Mouse (Mus musculus): ENCODE data around the gene Scn4b. TPM values are rescaled to one million over a fixed set of nuclear protein-coding genes. Genes with fewer than 3 reads are reported as not detected.

Scn4b gene
- polyA plus RNA-seq, 1 experiment, result not detected

DNA sequence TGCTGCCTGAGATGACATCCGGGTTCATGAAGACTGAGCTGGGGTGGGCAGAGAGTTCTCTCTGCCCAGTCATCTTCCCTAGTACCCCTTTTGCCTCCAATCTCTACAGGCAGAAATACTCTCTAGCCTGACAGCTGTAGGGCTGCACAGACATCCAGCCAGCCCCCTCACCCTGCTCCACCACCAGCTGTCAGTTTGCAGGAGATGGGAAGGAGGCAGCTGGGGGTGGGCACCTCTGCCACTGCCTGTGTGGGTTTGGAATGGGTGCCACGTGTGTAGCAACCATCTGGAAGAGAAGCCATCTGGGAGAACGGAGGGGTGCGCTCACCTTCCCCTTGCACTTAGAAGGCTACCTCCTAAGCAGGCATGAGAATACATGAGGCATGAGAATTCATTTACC, 47.1 kb downstream of the Scn4b start:
- no peaks in the 10 kb centered on the region for H3K4me1 ChIP-seq (ENCODE audit: control insufficient read depth, insufficient read depth, low read length)
- no peak overlapping the region for H3K4me3 ChIP-seq (ENCODE audit: insufficient read depth, low read length)
- TF ChIP-seq POLR2A (IDR thresholded peaks at IDR 0.05; ENCODE audit: low read depth, low read length) (no peak), CTCF (IDR thresholded peaks at IDR 0.05; ENCODE audit: borderline replicate concordance, insufficient read depth, low read length) (no peak)
- no peak overlapping the region for H3K27ac ChIP-seq (ENCODE audit: insufficient read depth, low read length)

DNA sequence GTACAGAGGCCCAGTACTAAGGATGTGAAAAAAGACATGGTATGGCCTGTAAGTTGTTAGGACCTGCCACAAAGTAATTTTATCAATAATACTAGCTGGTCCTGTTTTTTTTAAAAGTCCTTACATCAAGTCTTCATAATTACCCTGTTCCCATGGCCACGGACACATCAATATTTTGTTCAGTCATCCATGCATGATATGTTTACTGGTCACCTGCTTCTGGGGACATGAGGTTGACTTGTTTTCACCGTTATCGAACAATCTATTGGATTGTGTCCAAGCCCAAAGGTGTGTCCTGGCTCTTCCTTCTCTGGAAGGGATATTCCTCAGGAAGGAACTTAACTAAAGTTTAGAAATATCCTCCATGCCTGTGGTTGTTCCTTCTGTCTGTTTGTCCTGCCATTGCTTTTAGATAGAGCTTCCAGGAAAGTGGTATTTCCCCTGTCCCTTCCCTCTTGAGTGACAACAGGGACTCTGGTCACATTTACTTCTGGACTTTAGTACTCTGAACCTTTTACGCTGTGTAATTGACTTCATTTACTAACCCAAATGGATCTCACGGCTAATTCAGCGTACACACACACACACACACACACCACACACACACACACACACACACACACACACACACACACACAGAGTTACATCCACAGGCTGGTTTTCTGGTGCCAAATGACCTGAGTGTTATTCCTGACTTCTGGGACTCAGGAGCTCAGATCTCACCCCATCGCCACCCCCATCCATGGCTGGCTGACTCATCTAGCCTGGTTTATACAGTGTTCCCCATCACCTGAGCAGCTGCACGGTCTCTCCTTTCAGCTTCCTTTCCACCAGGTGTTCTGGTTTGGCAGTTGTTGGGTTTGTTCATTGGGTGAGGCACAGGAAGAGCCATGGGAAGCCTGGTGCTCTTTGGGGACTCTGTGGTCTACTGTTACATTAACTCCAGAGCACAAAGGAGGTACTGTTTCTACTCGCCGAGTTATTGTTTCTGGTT, 50.7 kb downstream of the Scn4b start:
- H3K27ac ChIP-seq (ENCODE audit: insufficient read depth, low read length), result no peak overlapping the region
- no peak overlapping the region for H3K4me3 ChIP-seq (ENCODE audit: insufficient read depth, low read length)
- TF ChIP-seq POLR2A (IDR thresholded peaks at IDR 0.05; ENCODE audit: low read depth, low read length) (no peak), CTCF (IDR thresholded peaks at IDR 0.05; ENCODE audit: borderline replicate concordance, insufficient read depth, low read length) (no peak)
- no peaks in the 10 kb centered on the region for H3K4me1 ChIP-seq (ENCODE audit: control insufficient read depth, insufficient read depth, low read length)

DNA sequence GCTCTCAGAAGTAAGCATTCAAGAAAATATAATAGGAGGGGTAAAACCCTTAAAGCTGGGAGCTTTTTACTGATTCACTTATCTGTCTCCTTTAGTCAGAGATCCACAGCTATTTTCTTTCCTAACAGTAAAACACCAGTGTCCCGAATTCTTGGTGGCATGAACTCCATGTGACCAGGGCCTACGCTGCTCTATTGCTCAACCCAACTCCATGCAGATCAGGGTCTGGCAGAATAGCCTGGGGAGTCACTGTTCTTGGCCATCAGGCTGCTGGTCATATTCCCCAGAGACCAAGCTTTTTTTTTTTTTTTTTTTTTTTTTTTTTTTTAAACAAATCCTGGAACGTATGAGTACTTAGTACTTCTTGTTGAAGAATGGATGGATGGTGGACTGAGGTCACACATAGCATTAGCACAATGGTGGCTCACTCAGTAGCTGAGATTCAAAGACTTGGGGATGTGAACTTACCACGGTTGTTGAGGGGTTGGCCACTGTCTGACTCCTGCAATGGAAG, 51.5 kb downstream of the Scn4b start:
- Histone ChIP-seq H3K4me3 (ENCODE audit: insufficient read depth, low read length) (no peak overlapping the region), H3K4me1 (ENCODE audit: control insufficient read depth, insufficient read depth, low read length) (no peaks in the 10 kb centered on the region), H3K27ac (ENCODE audit: insufficient read depth, low read length) (no peak overlapping the region)
- TF ChIP-seq CTCF (IDR thresholded peaks at IDR 0.05; ENCODE audit: borderline replicate concordance, insufficient read depth, low read length) (no peak), POLR2A (IDR thresholded peaks at IDR 0.05; ENCODE audit: low read depth, low read length) (no peak)

DNA sequence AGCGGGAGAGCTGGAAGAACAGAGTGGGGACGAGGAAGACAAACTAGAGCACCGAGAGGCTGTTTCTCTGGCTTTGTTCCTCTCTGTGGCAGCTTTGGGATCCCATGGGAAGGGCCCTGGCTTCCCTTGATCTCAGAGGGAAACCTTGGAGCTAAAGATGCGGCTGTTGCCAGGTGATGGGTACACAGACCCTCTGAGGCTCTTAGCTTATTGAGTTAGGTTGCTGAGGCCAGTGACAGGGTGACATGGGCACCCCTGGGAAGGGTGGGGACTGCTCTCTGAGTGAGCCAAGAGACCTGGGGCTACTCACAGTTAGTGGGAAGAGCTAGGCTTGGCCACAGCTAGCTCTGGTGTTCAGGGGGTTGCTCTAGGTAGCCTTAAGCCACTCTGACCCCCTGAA, 57.3 kb downstream of the Scn4b start:
- Histone ChIP-seq H3K27ac (ENCODE audit: insufficient read depth, low read length) (no peak overlapping the region), H3K4me3 (ENCODE audit: insufficient read depth, low read length) (no peak overlapping the region), H3K4me1 (ENCODE audit: control insufficient read depth, insufficient read depth, low read length) (no peaks in the 10 kb centered on the region)
- TF ChIP-seq POLR2A (IDR thresholded peaks at IDR 0.05; ENCODE audit: low read depth, low read length) (no peak), CTCF (IDR thresholded peaks at IDR 0.05; ENCODE audit: borderline replicate concordance, insufficient read depth, low read length) (no peak)

DNA sequence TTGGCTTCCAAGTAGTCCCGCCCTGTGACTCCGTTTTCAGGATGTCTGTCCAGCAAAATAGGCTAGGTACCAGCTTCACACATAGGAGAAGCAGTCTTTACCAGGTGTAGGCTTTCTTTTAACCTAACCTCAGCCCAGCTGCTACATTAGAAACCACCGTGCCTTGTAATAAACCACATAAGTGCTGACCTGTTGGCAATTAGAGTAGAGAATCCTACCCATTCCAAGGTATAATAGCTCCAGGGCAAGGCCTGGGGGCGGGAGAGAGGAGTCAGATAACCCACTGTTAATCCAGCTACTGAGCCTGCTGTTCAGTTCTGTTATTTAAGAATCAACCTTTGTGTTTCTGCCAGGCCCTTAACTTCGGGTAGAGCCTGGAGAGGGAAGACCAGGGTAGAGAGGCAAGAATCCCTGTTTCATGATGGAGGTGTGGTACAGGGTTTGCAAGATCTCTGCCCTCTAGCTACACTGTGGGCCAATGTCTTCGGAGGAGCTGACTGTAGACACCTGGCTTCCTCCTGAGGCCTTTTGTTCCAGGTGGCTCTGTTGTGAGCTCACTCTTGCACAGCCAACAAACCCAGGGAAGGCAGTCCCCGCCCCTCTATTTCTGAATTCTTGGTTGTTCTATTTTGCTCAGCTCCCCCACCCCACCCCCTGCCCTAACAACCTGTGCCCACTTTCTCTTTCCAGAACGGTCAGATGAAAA, 58.1 kb downstream of the Scn4b start:
- no peak overlapping the region for H3K4me3 ChIP-seq (ENCODE audit: insufficient read depth, low read length)
- TF ChIP-seq POLR2A (IDR thresholded peaks at IDR 0.05; ENCODE audit: low read depth, low read length), result no peak
- no peak for TF ChIP-seq CTCF (IDR thresholded peaks at IDR 0.05; ENCODE audit: borderline replicate concordance, insufficient read depth, low read length)
- no peak overlapping the region for H3K27ac ChIP-seq (ENCODE audit: insufficient read depth, low read length)
- no peaks in the 10 kb centered on the region for H3K4me1 ChIP-seq (ENCODE audit: control insufficient read depth, insufficient read depth, low read length)

DNA sequence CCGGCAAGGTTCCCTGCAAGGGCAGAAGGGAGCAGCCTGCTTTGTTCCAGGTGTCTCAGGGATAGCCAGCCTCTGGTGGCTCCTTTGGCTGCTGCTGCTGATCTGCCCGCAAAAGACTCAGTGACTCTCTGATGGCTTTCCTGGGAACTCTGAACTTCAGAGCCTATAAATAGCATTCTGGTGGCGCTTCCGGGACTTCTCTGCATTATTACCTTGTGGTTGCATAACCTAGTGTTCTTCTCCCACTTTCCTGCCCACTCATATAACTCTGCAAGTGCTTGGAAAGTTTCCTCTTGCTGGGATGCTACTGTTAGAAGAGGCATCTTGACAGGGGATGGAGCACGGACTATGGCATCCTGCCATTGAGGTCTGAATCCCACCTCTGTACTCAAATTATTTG, 59.4 kb downstream of the Scn4b start:
- TF ChIP-seq CTCF (IDR thresholded peaks at IDR 0.05; ENCODE audit: borderline replicate concordance, insufficient read depth, low read length) (no peak), POLR2A (IDR thresholded peaks at IDR 0.05; ENCODE audit: low read depth, low read length) (no peak)
- no peak overlapping the region for H3K27ac ChIP-seq (ENCODE audit: insufficient read depth, low read length)
- H3K4me1 ChIP-seq (ENCODE audit: control insufficient read depth, insufficient read depth, low read length), result no peaks in the 10 kb centered on the region
- no peak overlapping the region for H3K4me3 ChIP-seq (ENCODE audit: insufficient read depth, low read length)

DNA sequence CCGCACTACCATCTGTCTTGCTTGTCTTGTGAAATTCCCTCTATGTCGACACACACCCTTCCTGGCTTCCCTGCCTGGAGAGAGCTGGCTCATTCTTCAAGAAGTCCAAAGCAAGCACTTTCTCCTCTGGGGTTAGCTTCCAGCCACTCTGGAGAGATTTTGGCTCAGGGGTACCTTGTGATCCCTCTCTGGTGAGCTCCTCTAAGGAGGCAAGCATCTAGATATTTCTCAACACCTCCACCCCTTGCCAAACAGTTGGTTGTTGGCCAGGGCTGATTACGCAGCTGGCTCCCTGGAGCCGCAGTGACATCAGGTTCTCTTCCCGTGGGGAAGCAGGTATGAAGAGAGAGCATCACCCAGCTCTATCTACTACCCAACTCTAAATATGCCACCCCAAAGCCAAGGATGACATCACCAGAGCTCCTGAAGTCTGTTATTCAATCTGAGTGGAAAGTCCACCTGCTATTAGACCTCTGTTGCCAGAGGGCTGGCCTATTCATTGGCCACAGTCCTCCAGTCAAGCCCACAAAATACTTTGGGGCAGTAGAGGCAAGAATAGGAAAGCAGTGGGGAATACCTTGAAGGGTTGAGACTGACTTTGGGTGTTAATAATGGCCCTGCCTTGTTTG, 63.2 kb downstream of the Scn4b start:
- Histone ChIP-seq H3K4me1 (ENCODE audit: control insufficient read depth, insufficient read depth, low read length) (no peaks in the 10 kb centered on the region), H3K27ac (ENCODE audit: insufficient read depth, low read length) (no peak overlapping the region), H3K4me3 (ENCODE audit: insufficient read depth, low read length) (no peak overlapping the region)
- TF ChIP-seq CTCF (IDR thresholded peaks at IDR 0.05; ENCODE audit: borderline replicate concordance, insufficient read depth, low read length), result no peak
- no peak for TF ChIP-seq POLR2A (IDR thresholded peaks at IDR 0.05; ENCODE audit: low read depth, low read length)

DNA sequence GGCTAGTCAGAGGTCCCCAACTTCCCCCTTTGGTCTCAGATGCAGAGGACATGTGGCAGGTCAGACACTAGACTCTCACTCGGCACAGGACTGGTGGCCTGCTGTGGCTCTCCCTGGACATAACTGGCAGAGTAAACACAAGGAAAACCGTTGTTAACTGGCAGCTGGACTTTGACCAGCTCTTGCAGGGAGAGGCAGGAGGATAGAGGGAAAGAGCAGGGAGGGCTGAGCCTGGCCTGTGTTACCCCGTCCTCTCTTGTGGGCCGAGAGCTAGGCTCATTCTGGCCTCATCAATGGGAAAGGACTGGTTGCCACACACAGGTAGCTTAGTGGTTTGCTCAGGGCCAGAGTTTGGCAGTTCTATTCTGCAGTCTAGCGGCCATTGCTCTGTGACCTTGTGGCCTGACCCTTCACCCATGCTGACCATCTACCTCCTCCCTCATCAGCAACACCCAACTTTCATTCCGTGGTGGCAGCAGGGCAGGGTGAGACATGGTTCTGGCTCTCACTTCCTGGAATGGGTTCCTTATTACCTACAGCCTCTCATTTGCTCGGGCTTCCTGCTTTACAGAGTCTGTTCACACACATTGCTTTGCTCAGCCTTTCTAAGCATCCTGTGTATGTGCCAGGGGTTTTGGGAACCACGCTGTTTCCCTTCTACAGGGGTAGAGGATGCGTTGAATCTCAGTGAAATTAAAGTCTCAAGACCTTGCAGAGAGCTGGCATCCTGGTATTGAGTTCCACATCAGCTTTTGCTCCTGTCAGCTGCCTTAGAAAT, 64.0 kb downstream of the Scn4b start:
- Histone ChIP-seq H3K27ac (ENCODE audit: insufficient read depth, low read length) (no peak overlapping the region), H3K4me3 (ENCODE audit: insufficient read depth, low read length) (no peak overlapping the region), H3K4me1 (ENCODE audit: control insufficient read depth, insufficient read depth, low read length) (no peaks in the 10 kb centered on the region)
- TF ChIP-seq POLR2A (IDR thresholded peaks at IDR 0.05; ENCODE audit: low read depth, low read length), result no peak
- TF ChIP-seq CTCF (IDR thresholded peaks at IDR 0.05; ENCODE audit: borderline replicate concordance, insufficient read depth, low read length), result no peak

Other genes starting within 250 kb of the Scn4b start
- gene Atp5l, start 217.7 kb upstream of the Scn4b start, polyA plus RNA-seq (2011; ENCODE audit: insufficient read length, low read depth, missing spikeins), result 281 and 285 TPM in 2 replicates
- 56.9 and 64.4 TPM in 2 replicates for gene Ube4a, start 172.8 kb upstream of the Scn4b start, polyA plus RNA-seq (2011; ENCODE audit: insufficient read length, low read depth, missing spikeins)
- gene Cd3g, start 158.0 kb upstream of the Scn4b start, polyA plus RNA-seq (2011; ENCODE audit: insufficient read length, low read depth, missing spikeins), result not detected in 2 replicates
- gene Cd3d, start 156.6 kb upstream of the Scn4b start, polyA plus RNA-seq (2011; ENCODE audit: insufficient read length, low read depth, missing spikeins), result not detected in 2 replicates
- gene Cd3e, start 128.8 kb upstream of the Scn4b start, polyA plus RNA-seq (2011; ENCODE audit: insufficient read length, low read depth, missing spikeins), result not detected in 2 replicates
- 0.77 and 1.2 TPM in 2 replicates for gene Mpzl2, start 98.6 kb upstream of the Scn4b start, polyA plus RNA-seq (2011; ENCODE audit: insufficient read length, low read depth, missing spikeins)
- 3.4 and 4.0 TPM in 2 replicates for gene Mpzl3, start 83.2 kb upstream of the Scn4b start, polyA plus RNA-seq (2011; ENCODE audit: insufficient read length, low read depth, missing spikeins)
- gene Jaml, start 59.2 kb upstream of the Scn4b start, polyA plus RNA-seq (2011; ENCODE audit: insufficient read length, low read depth, missing spikeins), result not detected in 2 replicates
- gene Scn2b, start 20.6 kb upstream of the Scn4b start, polyA plus RNA-seq (2011; ENCODE audit: insufficient read length, low read depth, missing spikeins), result 0.28 and 0.83 TPM in 2 replicates
- gene BC049352, start 43.6 kb downstream of the Scn4b start, polyA plus RNA-seq (2011; ENCODE audit: insufficient read length, low read depth, missing spikeins), result not detected in 2 replicates
- gene Tmprss4, start 65.7 kb downstream of the Scn4b start, polyA plus RNA-seq (2011; ENCODE audit: insufficient read length, low read depth, missing spikeins), result not detected in 2 replicates
- gene Il10ra, start 130.8 kb downstream of the Scn4b start, polyA plus RNA-seq (2011; ENCODE audit: insufficient read length, low read depth, missing spikeins), result 0.65 TPM in 1 of 2 replicates, not detected in the other
- not detected in 2 replicates for gene Tmprss13, start 180.7 kb downstream of the Scn4b start, polyA plus RNA-seq (2011; ENCODE audit: insufficient read length, low read depth, missing spikeins)
- 4.0 and 20.6 TPM in 2 replicates for gene Fxyd6, start 231.8 kb downstream of the Scn4b start, polyA plus RNA-seq (2011; ENCODE audit: insufficient read length, low read depth, missing spikeins)